Mouse (Mus musculus): ENCODE measurements at regions not wholly inside any gene's neighbourhood (a gene's known extent, or its start where the extent isn't known, plus 50 kb on each side); places are given as distances from the start of the nearest gene placed in this dataset.

GRCm38 (mm10) chr6:98178005-98178404 is 164.5 kb downstream of the Gm765 start:
- DNase-seq (ENCODE audit: low spot score in 2 of 2) = no peak

- DNase-seq (ENCODE audit: low spot score in 2 of 2) = no peak
Measured at GRCm38 (mm10) chr6:98149043-98149813, 193.3 kb downstream of the Gm765 start.

GRCm38 (mm10) chr6:98147855-98148254 is 194.7 kb downstream of the Gm765 start:
- no peak for DNase-seq (ENCODE audit: low spot score in 2 of 2)

GRCm38 (mm10) chr6:98132931-98133330 is 209.6 kb downstream of the Gm765 start:
- DNase-seq (ENCODE audit: low spot score in 2 of 2) = no peak

- DNase-seq (ENCODE audit: low spot score in 2 of 2) = no peak
Measured at GRCm38 (mm10) chr6:98125434-98125833, 217.1 kb downstream of the Gm765 start.

- DNase-seq (ENCODE audit: low spot score in 2 of 2) = no peak
Measured at GRCm38 (mm10) chr6:98118355-98119150, 224.0 kb downstream of the Gm765 start.

GRCm38 (mm10) chr6:98114327-98115134 is 228.0 kb downstream of the Gm765 start:
- DNase-seq (ENCODE audit: low spot score in 2 of 2) = no peak

- no peak for DNase-seq (ENCODE audit: low spot score in 2 of 2)
Measured at GRCm38 (mm10) chr6:98113708-98114107, 228.8 kb downstream of the Gm765 start.

GRCm38 (mm10) chr6:98112495-98113115 is 229.9 kb downstream of the Gm765 start:
- DNase-seq (ENCODE audit: low spot score in 2 of 2) = no peak

GRCm38 (mm10) chr6:98107123-98107522 is 235.4 kb downstream of the Gm765 start:
- no peak for DNase-seq (ENCODE audit: low spot score in 2 of 2)

- DNase-seq (ENCODE audit: low spot score in 2 of 2) = peak; percentile 37 to 39
Measured at GRCm38 (mm10) chr6:98105280-98106090, 237.1 kb downstream of the Gm765 start.

- DNase-seq (ENCODE audit: low spot score in 2 of 2) = no peak
Measured at GRCm38 (mm10) chr6:98104432-98104831, 238.1 kb downstream of the Gm765 start.

GRCm38 (mm10) chr6:98101023-98101422 is 241.5 kb downstream of the Gm765 start:
- DNase-seq (ENCODE audit: low spot score in 2 of 2) = no peak

- no peak for DNase-seq (ENCODE audit: low spot score in 2 of 2)
Measured at GRCm38 (mm10) chr6:98099126-98099525, 243.4 kb downstream of the Gm765 start.

- no peak for DNase-seq (ENCODE audit: low spot score in 2 of 2)
Measured at GRCm38 (mm10) chr6:98095243-98095642, 247.3 kb downstream of the Gm765 start.

- DNase-seq (ENCODE audit: low spot score in 2 of 2) = no peak
Measured at GRCm38 (mm10) chr6:98089185-98089584, 253.4 kb downstream of the Gm765 start.

- DNase-seq (ENCODE audit: low spot score in 2 of 2) = no peak
Measured at GRCm38 (mm10) chr6:98080076-98080475, 262.5 kb downstream of the Gm765 start.
